Mouse (Mus musculus): ENCODE results near the gene Sh2d1b1. TPM values are rescaled to one million over a fixed set of nuclear protein-coding genes. Genes with fewer than 3 reads are reported as not detected.
"Not testable (repeated sequence)": the region's sequence is repeated elsewhere in the genome, so short reads cannot be mapped to it uniquely, and the experiment has no call there.

The Sh2d1b1 gene
- not detected in 2 replicates for polyA plus RNA-seq (2015; fragmentation: Nextera tagmentation; extraction: Ambion mirVana)

- Histone ChIP-seq H3K27ac (replicated peaks) (no peak within 1 kb of the TSS), H3K27me3 (no peaks in the 10 kb centered on the region), H3K4me1 (replicated peaks) (no peaks in the 10 kb centered on the region), H3K4me2 (no peak within 1 kb of the TSS), H3K4me3 (no peak within 1 kb of the TSS), H3K9ac (no peak within 1 kb of the TSS), H3K36me3 (no peaks in the 10 kb centered on the region), H3K9me3 (no peaks in the 10 kb centered on the region)
- WGBS: 88% methylated on average over 3 of the region's 3 CpGs
- ATAC-seq (ENCODE audit: low read depth): no peak
These were observed at the start of gene Sh2d1b1 for GRCm38 (mm10) chr1:170277016-170277415. Gene Sh2d1b1 (plus strand): TSS chr1:170277320.

- 74% methylated on average over 6 of the region's 6 CpGs for WGBS
- not testable (repeated sequence) for H3K4me1 ChIP-seq (replicated peaks); H3K27me3 ChIP-seq; H3K4me2 ChIP-seq; H3K27ac ChIP-seq (replicated peaks); H3K9ac ChIP-seq; ATAC-seq (ENCODE audit: low read depth); H3K36me3 ChIP-seq; H3K9me3 ChIP-seq; H3K4me3 ChIP-seq
These were observed 44.4 kb upstream of the Sh2d1b1 start, which contains the start of gene Sh2d1b2 for GRCm38 (mm10) chr1:170232688-170233087. Gene Sh2d1b2 (plus strand): TSS chr1:170232749.

GRCm38 (mm10) chr1:170245016-170245415 is 32.1 kb upstream of the Sh2d1b1 start:
- no peaks in the 10 kb centered on the region for H3K4me1 ChIP-seq (replicated peaks)
- no peak overlapping the region for H3K27ac ChIP-seq (replicated peaks)
- H3K9ac ChIP-seq: no peak overlapping the region
- 86% methylated on average over 3 of the region's 3 CpGs for WGBS
- no peak for ATAC-seq (ENCODE audit: low read depth)
- H3K4me3 ChIP-seq: no peak overlapping the region
- H3K4me2 ChIP-seq: no peak overlapping the region
- peaks cover 6% of the 10 kb centered on the region; the same call in 1 of the 2 replicates for H3K27me3 ChIP-seq
- H3K36me3 ChIP-seq: no peaks in the 10 kb centered on the region
- no peaks in the 10 kb centered on the region for H3K9me3 ChIP-seq

GRCm38 (mm10) chr1:170254893-170255559 is 22.1 kb upstream of the Sh2d1b1 start:
- Histone ChIP-seq H3K4me3 (peak overlapping the region; percentile 73), H3K4me2 (peak overlapping the region; percentile 79), H3K4me1 (replicated peaks) (peaks cover 8% of the 10 kb centered on the region), H3K9ac (peak overlapping the region; percentile 86), H3K9me3 (no peaks in the 10 kb centered on the region), H3K27ac (replicated peaks) (no peak overlapping the region; the same call in 1 of the 2 replicates), H3K27me3 (peaks cover 6% of the 10 kb centered on the region; the same call in 1 of the 2 replicates), H3K36me3 (no peaks in the 10 kb centered on the region)
- ATAC-seq (ENCODE audit: low read depth): peak; percentile 85
- WGBS: 37% methylated on average over 30 of the region's 30 CpGs

- 5% methylated on average over 32 of the region's 32 CpGs for WGBS
- Histone ChIP-seq H3K27ac (replicated peaks) (no peak overlapping the region; the same call in 1 of the 2 replicates), H3K36me3 (no peaks in the 10 kb centered on the region), H3K4me1 (replicated peaks) (peaks cover 8% of the 10 kb centered on the region), H3K9me3 (no peaks in the 10 kb centered on the region), H3K4me2 (peak overlapping the region; percentile 79), H3K27me3 (peaks cover 3% of the 10 kb centered on the region; the same call in 1 of the 2 replicates), H3K9ac (peak overlapping the region; percentile 86), H3K4me3 (peak overlapping the region; percentile 73)
- peak; percentile 100 for ATAC-seq (ENCODE audit: low read depth)
These were observed 21.6 kb upstream of the Sh2d1b1 start for GRCm38 (mm10) chr1:170255560-170255910.

- no peak overlapping the region for H3K9ac ChIP-seq
- H3K27ac ChIP-seq (replicated peaks): no peak overlapping the region
- WGBS: 86% methylated on average over 6 of the region's 6 CpGs
- no peaks in the 10 kb centered on the region for H3K9me3 ChIP-seq
- no peak overlapping the region for H3K4me3 ChIP-seq
- no peaks in the 10 kb centered on the region for H3K36me3 ChIP-seq
- no peak for ATAC-seq (ENCODE audit: low read depth)
- H3K4me1 ChIP-seq (replicated peaks): no peaks in the 10 kb centered on the region
- H3K27me3 ChIP-seq: no peaks in the 10 kb centered on the region
- H3K4me2 ChIP-seq: no peak overlapping the region
These were observed 6.8 kb upstream of the Sh2d1b1 start for GRCm38 (mm10) chr1:170270281-170270680.

GRCm38 (mm10) chr1:170270696-170271095 is 6.4 kb upstream of the Sh2d1b1 start:
- ATAC-seq (ENCODE audit: low read depth): no peak
- Histone ChIP-seq H3K36me3 (no peaks in the 10 kb centered on the region), H3K27me3 (no peaks in the 10 kb centered on the region), H3K4me2 (no peak overlapping the region), H3K9ac (no peak overlapping the region), H3K27ac (replicated peaks) (no peak overlapping the region), H3K4me1 (replicated peaks) (no peaks in the 10 kb centered on the region), H3K9me3 (no peaks in the 10 kb centered on the region), H3K4me3 (no peak overlapping the region)
- WGBS: 93% methylated on average over 4 of the region's 4 CpGs

GRCm38 (mm10) chr1:170273252-170273651 is 3.9 kb upstream of the Sh2d1b1 start:
- Histone ChIP-seq H3K9me3 (no peaks in the 10 kb centered on the region), H3K27ac (replicated peaks) (no peak overlapping the region), H3K9ac (no peak overlapping the region), H3K27me3 (no peaks in the 10 kb centered on the region), H3K4me3 (no peak overlapping the region), H3K36me3 (no peaks in the 10 kb centered on the region), H3K4me1 (replicated peaks) (no peaks in the 10 kb centered on the region), H3K4me2 (no peak overlapping the region)
- no peak for ATAC-seq (ENCODE audit: low read depth)

GRCm38 (mm10) chr1:170282415-170283129 is 5.5 kb downstream of the Sh2d1b1 start:
- Histone ChIP-seq H3K9me3 (no peaks in the 10 kb centered on the region), H3K4me2 (no peak overlapping the region), H3K4me3 (no peak overlapping the region), H3K4me1 (replicated peaks) (no peaks in the 10 kb centered on the region), H3K27me3 (no peaks in the 10 kb centered on the region), H3K9ac (no peak overlapping the region), H3K27ac (replicated peaks) (no peak overlapping the region), H3K36me3 (no peaks in the 10 kb centered on the region)
- 79% methylated on average over 4 of the region's 4 CpGs for WGBS
- no peak for ATAC-seq (ENCODE audit: low read depth)

- peaks cover 6% of the 10 kb centered on the region for H3K4me1 ChIP-seq (replicated peaks)
- no peak overlapping the region for H3K4me2 ChIP-seq
- H3K9ac ChIP-seq: no peak overlapping the region
- H3K4me3 ChIP-seq: no peak overlapping the region
- H3K36me3 ChIP-seq: no peaks in the 10 kb centered on the region
- H3K9me3 ChIP-seq: no peaks in the 10 kb centered on the region
- ATAC-seq (ENCODE audit: low read depth): 0 out of 2 replicates have a peak, but pooled peaks have one; percentile 5
- WGBS: 52% methylated on average over 9 of the region's 9 CpGs
- H3K27ac ChIP-seq (replicated peaks): no peak overlapping the region
- no peaks in the 10 kb centered on the region for H3K27me3 ChIP-seq
These were observed 15.3 kb downstream of the Sh2d1b1 start for GRCm38 (mm10) chr1:170292239-170292951.

GRCm38 (mm10) chr1:170293257-170293656 is 16.1 kb downstream of the Sh2d1b1 start:
- Histone ChIP-seq H3K9me3 (no peaks in the 10 kb centered on the region), H3K36me3 (no peaks in the 10 kb centered on the region), H3K4me3 (no peak overlapping the region), H3K9ac (no peak overlapping the region), H3K4me1 (replicated peaks) (peaks cover 6% of the 10 kb centered on the region), H3K4me2 (no peak overlapping the region), H3K27me3 (no peaks in the 10 kb centered on the region), H3K27ac (replicated peaks) (no peak overlapping the region)
- ATAC-seq (ENCODE audit: low read depth): 0 out of 2 replicates have a peak, but pooled peaks have one; percentile 43
- 87% methylated on average over 5 of the region's 5 CpGs for WGBS
